Mouse (Mus musculus) embryo, embryonic 11 days (tissue): ENCODE data around the gene 1700011L22Rik.

Experiments used
- DNase-seq: peaks from one replicate; pipeline ENCODE4 v3.0.0-alpha.2; 2015

Gene 1700011L22Rik

DNA sequence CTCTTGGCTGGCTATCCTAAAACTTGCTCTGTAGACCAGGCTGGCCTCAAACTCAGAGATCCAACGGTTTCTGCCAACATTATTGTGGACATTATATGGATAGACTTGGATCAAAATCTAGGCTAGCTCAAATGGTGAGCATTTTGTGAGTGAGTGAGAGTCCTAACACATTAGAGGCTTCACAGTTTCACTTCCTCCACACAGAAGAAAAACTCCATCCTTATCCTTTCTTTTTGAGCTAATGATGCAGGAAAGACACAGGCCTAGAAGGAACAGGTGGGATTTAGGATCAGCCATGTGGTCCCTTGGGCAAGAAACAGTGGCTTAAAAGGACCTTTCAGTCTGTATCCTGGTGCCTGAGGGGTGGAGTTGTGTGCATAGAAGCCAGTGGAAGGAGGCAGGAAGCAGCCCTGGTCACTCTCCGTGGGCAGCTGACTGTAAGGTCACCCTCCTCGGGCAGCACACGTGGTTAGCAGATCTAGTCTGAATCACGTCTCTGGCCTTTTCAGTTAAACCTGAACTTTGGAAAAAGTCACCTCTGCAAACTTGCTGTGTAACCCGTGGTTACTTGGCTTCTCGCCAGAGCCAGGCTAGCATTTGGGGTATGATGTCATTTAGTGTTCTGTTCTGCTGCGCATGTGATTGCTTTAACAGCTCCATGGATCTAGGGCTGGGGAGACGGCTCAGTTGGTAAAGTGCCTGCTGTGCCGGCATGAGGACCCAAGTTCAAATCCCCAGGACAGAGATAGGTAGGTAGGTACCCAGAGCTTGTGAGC lies 85.6 kb downstream of the 1700011L22Rik start:
- DNase-seq: peak; percentile 26

DNA sequence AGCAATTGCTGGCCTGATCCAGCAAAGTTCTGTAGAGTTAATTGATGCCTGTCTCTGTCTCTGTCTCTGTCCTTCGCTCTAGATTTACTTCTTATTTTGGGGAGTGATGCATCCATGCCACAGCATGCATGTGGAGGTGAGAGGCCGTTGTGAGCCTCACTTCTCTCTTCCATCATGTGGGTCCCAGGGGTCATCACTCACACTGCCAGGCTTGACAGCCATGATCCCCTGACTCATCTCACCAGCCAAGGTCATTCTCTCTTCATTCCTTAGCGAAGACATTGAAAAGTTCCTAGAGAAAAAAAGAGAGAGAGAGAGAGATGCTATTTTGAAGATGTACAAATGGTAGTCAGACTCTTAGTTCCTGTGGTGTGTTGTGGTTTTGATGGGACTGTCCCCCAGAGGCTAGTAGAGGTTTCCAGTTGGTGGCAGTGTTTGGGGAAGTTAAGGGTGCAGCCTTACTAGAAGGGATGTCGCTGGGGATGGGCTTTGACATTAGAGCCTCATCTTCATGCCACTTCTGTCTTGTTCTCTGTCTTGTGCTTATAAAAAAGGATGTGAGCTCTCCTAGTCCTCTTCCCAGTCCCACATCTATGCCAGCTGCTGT lies 87.1 kb downstream of the 1700011L22Rik start:
- no peak for DNase-seq
